Mouse (Mus musculus) cerebellum, adult 2 months (tissue): Measurements from ENCODE around the gene Lurap1.

Experiments used
- CTCF ChIP-seq: fragments of 200-500 bp; IDR thresholded peaks from 2 replicates; pipeline ENCODE4 v1.5.1; 2011; ENCODE audit warnings: low read depth, mild to moderate bottlenecking, control low read depth, low read length, moderate library complexity, borderline replicate concordance; ENCODE audit not compliant: insufficient read depth
- POLR2A ChIP-seq: fragments of 200-500 bp; IDR thresholded peaks from 2 replicates; pipeline ENCODE4 v1.6.1; 2011; ENCODE audit warnings: low read length, control low read depth, borderline replicate concordance; ENCODE audit not compliant: insufficient read depth

DNA sequence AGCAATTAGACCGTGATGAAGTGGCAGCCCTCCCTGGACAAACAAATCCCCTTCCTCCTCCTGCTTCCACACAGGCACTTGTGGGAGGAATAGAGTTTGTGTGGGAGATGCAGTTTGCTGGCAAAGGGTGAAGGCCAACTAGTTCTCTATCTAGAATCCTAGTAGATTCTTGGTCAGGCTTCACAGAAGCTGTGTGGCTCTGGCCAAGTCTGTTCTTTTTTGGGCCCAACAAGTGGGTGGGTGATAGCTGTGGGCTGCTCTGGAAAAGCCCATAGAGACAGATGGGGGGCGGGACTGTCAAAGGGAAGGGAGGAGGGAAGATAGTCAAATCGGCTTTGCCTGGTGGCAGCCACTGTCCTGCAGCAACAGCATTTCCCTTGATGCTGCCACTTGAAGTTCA lies 9.6 kb upstream of the Lurap1 start:
- TF ChIP-seq CTCF: no peak
- no peak for TF ChIP-seq POLR2A
